ENCODE assay signal across 14 mouse cellular contexts in the genomic region with DNA sequence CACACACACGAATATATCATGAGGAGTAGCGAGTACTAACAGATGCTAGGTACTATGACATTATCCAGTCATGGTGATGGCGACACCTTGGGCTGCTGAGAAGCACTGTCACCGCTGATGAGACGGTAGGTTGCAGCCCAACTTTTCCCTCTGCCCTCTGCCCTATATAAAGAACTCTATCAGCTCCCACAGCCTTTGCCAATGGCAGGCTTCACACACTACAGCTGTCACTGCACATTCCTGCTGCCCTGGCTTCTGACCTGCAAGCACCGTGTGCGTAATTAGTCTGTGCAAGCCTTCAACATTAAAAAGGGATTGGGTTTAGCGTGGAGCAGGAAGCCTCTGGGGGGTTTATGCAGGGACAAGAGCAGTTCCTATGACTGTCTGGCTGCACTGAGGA.
"Had no signal": no experiment of that assay in that cellular context is flagged by ENCODE, and none has a peak within 500 bp of the region (broad histone marks: within the 10 kb centered on the region; RNA-seq: fewer than 3 reads in every experiment).

No protein-coding gene starts in this region.

- H3K4me1 ChIP-seq: limb, embryonic 15.5 days; liver, embryonic 12.5 days; midbrain, embryonic 10.5 days; neural tube, embryonic 12.5 days; stomach, embryonic 15.5 days had no signal

- H3K27me3 ChIP-seq: limb, embryonic 15.5 days; liver, embryonic 12.5 days; neural tube, embryonic 12.5 days; stomach, embryonic 15.5 days had no signal

- DNase-seq: kidney, postnatal 25 days; layer of hippocampus, adult 9-11 months; layer of hippocampus, postnatal 36 days; lung, embryonic 14.5 days; lung, postnatal 10 days; midbrain, embryonic 14.5 days; right cerebral cortex, postnatal 4 days; thymus, adult 2 months; thymus, postnatal 25 days had no signal

- H3K4me2 ChIP-seq: limb, embryonic 15.5 days; liver, embryonic 12.5 days; lung, embryonic 14.5 days; neural tube, embryonic 12.5 days; stomach, embryonic 15.5 days had no signal

- H3K9me3 ChIP-seq: limb, embryonic 15.5 days; liver, embryonic 12.5 days; midbrain, embryonic 10.5 days; neural tube, embryonic 12.5 days; stomach, embryonic 15.5 days had no signal

- ATAC-seq: liver, embryonic 12.5 days had no signal

- H3K4me3 ChIP-seq: limb, embryonic 15.5 days; liver, embryonic 12.5 days; midbrain, embryonic 10.5 days; neural tube, embryonic 12.5 days; stomach, embryonic 15.5 days had no signal

- H3K27ac ChIP-seq: limb, embryonic 15.5 days; liver, embryonic 12.5 days; midbrain, embryonic 10.5 days; neural tube, embryonic 12.5 days; stomach, embryonic 15.5 days had no signal

- H3K9ac ChIP-seq: limb, embryonic 15.5 days; liver, embryonic 12.5 days; lung, embryonic 14.5 days; neural tube, embryonic 12.5 days; stomach, embryonic 15.5 days had no signal
